Mouse (Mus musculus) stomach, embryonic 15.5 days (tissue): ENCODE results near the gene Ethe1. TPM values are rescaled to one million over a fixed set of nuclear protein-coding genes. Genes with fewer than 3 reads are reported as not detected.

Experiments used
- ATAC-seq: fragments of 200-750 bp; cut with Nextera tagmentation; 2 replicates; pipeline ENCODE4 v1.8.0; 2017; ENCODE audit warnings: low read depth, moderate number of reproducible peaks, moderate TSS enrichment; ENCODE audit not compliant: insufficient read depth, low FRiP score
- H3K27ac ChIP-seq: fragments of 300-500 bp; sonication (generic); 2 replicates; pipeline ENCODE4 v1.5.1; 2015; ENCODE audit warnings: mild to moderate bottlenecking, inconsistent platforms
- H3K27me3 ChIP-seq: fragments of 300-500 bp; sonication (generic); replicated peaks from 2 replicates; pipeline ENCODE4 v1.6.1; 2015; ENCODE audit warnings: inconsistent platforms
- H3K36me3 ChIP-seq: fragments of 300-500 bp; sonication (generic); 2 replicates; pipeline ENCODE4 v1.6.1; 2015; ENCODE audit warnings: inconsistent platforms
- H3K4me1 ChIP-seq: fragments of 300-500 bp; sonication (generic); 2 replicates; pipeline ENCODE4 v1.6.1; 2015; ENCODE audit warnings: inconsistent platforms
- H3K4me2 ChIP-seq: fragments of 300-500 bp; sonication (generic); 2 replicates; pipeline ENCODE4 v1.6.1; 2015; ENCODE audit warnings: mild to moderate bottlenecking, inconsistent platforms
- H3K4me3 ChIP-seq: fragments of 300-500 bp; sonication (generic); replicated peaks from 2 replicates; pipeline ENCODE4 v1.5.1; 2015; ENCODE audit warnings: inconsistent platforms
- H3K9ac ChIP-seq: fragments of 300-500 bp; sonication (generic); 2 replicates; pipeline ENCODE4 v1.6.1; 2015; ENCODE audit warnings: inconsistent platforms
- H3K9me3 ChIP-seq: fragments of 300-500 bp; sonication (generic); 2 replicates; pipeline ENCODE4 v1.6.1; 2016; ENCODE audit warnings: inconsistent platforms
- WGBS: fragments of 180-500 bp; shearing (Covaris S2); methylation state at CpG from one replicate; pipeline ENCODE4 v1.1.7; 2015; 5-methylcytosine and 5-hydroxymethylcytosine counted together
- polyA plus RNA-seq: library from polyadenylated mRNA; unstranded; fragments of >200 nt; fragmentation: Nextera tagmentation; extraction: Ambion mirVana; gene quantifications from 2 replicates; pipeline ENCODE4 v1.2.1, GENCODE M21; 2015

Ethe1 gene
- polyA plus RNA-seq, 1 experiment from 2014 or later = 37.1 TPM

DNA sequence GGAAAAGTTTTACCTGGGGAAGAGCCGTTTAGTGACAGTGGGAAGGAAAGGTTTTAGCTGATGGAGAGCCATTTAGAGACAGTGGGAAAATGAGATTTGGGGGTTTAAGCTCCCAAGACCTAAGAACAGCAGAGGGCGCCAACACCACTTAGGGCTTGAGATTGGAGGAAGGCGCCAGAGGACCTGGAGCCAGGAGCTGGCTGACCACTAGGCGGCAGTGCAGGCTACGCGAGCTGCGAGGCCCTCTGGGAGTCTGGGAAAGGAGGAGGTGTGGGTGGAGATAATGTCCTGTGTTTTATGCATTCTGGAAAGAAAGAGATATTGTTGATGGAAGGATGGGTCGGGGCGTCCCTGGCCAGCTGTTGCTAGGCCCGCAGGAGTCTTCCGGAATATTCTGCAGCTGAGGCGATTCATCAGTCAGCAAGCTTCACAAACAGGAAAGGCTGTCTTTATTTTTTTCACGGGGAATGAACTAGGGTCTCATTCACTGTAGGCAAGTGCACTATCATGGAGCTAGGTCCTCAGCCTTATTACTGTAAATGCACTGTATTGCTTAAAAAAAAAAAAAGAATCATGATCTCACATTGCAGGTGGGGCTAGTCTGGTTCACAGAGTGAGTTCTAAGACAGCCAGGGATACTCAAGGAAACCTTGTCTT lies 13.7 kb downstream of the Ethe1 start:
- H3K9me3 ChIP-seq = no peaks in the 10 kb centered on the region
- H3K36me3 ChIP-seq = no peaks in the 10 kb centered on the region
- ATAC-seq = peak; percentile 71; the same call in 1 of the 2 replicates
- peaks cover 3% of the 10 kb centered on the region; the same call in 1 of the 2 replicates for H3K4me1 ChIP-seq
- peak overlapping the region; percentile 42 for H3K4me2 ChIP-seq
- no peaks in the 10 kb centered on the region for H3K27me3 ChIP-seq
- no peak overlapping the region for H3K27ac ChIP-seq
- 4% methylated on average over 13 of the region's 13 CpGs for WGBS
- no peak overlapping the region for H3K4me3 ChIP-seq
- no peak overlapping the region for H3K9ac ChIP-seq

DNA sequence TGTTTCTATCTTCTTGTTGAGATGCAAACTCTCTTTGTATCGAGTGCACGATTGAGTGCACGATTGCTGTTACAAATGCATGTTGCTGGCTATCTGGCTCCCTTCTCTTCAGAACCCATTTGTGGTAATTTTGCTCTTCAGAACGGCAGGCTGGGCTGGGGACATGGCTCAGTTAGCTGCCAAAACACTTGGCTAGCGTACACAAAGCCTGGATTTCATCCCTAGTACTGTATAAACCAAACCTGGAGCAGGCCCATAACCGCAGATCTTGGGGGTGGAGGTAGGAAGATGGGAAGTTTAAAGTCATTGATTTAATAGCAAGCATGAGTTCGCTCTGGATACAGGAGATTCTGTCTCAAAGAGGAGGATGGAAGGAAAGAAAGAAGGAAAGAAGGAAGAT lies 18.2 kb downstream of the Ethe1 start:
- no peaks in the 10 kb centered on the region for H3K36me3 ChIP-seq
- no peaks in the 10 kb centered on the region for H3K9me3 ChIP-seq
- whole genome bisulfite sequencing = 74% methylated on average over 7 of the region's 7 CpGs
- ATAC-seq = no peak
- H3K4me2 ChIP-seq = no peak overlapping the region
- 0 out of 2 replicates have a peak, but pooled peaks cover 5% of the 10 kb centered on the region for H3K27me3 ChIP-seq
- peaks cover 9% of the 10 kb centered on the region for H3K4me1 ChIP-seq
- H3K9ac ChIP-seq = no peak overlapping the region
- H3K27ac ChIP-seq = no peak overlapping the region
- H3K4me3 ChIP-seq = no peak overlapping the region

DNA sequence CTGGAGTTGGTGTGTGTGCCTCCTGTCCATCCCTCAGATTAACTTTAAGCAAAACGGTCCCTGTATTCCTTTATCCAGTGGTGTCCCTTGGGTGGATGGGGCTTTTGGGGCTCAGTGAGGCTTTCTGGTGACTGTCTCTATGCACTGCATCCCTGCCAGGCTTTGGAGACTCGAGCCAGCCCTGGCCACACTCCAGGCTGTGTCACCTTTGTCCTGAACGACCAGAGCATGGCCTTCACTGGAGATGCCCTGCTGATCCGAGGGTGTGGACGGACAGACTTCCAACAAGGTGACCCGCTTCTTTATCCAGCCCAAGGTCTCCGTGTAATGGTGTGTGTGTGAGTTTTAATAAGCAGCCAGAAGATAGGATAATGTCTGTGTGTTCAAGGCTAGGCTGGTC lies 18.7 kb downstream of the Ethe1 start:
- ATAC-seq = no peak
- 85% methylated on average over 7 of the region's 7 CpGs for WGBS
- no peaks in the 10 kb centered on the region for H3K36me3 ChIP-seq
- H3K4me1 ChIP-seq = peaks cover 12% of the 10 kb centered on the region
- H3K27ac ChIP-seq = no peak overlapping the region
- H3K4me3 ChIP-seq = no peak overlapping the region
- peaks cover 5% of the 10 kb centered on the region; the same call in 1 of the 2 replicates for H3K27me3 ChIP-seq
- no peaks in the 10 kb centered on the region for H3K9me3 ChIP-seq
- H3K9ac ChIP-seq = no peak overlapping the region
- no peak overlapping the region for H3K4me2 ChIP-seq

DNA sequence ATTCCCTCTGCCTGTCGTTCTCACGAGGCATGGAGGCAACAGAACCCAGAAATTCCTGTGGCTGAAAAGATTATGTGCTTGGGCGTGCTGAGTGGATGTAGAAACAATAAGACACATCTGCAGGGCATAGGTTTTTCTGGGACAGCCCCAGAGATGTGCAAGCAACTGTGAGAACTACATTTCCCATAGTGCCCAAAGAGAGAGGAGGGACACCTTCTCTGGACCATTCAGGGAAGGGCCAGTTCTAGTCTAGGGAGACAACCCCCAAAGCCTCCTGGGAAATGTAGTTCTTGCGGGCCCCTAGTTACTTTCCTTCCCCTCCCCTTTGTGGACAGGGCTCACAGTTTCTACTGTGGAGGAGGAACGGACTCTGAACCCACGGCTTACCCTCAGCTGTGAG lies 20.7 kb downstream of the Ethe1 start:
- ATAC-seq = peak; percentile 72
- no peak overlapping the region for H3K4me3 ChIP-seq
- H3K4me2 ChIP-seq = no peak overlapping the region
- no peaks in the 10 kb centered on the region for H3K36me3 ChIP-seq
- no peaks in the 10 kb centered on the region for H3K9me3 ChIP-seq
- H3K27ac ChIP-seq = no peak overlapping the region
- peaks cover 21% of the 10 kb centered on the region; the same call in 1 of the 2 replicates for H3K27me3 ChIP-seq
- WGBS = 51% methylated on average over 6 of the region's 6 CpGs
- no peak overlapping the region for H3K9ac ChIP-seq
- H3K4me1 ChIP-seq = peaks cover 18% of the 10 kb centered on the region

DNA sequence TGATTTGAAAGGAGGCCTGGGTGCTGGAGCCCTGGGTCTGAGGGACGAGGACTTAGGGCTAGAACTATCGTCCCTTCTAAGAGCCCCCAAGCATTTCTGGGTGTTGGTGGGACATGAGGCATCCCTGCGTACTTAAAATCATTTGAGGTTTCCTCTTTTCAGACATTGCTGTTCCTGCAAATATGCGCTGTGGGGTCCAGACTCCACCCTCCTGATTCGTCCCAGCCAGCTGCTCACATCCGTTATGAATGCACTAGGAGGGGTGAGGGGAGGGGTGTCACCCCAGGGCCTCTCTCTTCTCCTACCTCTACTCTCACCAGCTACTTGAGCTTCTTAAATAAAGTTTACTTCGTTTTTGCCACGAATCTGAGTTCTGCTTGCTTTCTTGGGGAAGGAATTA lies 21.2 kb downstream of the Ethe1 start:
- Histone ChIP-seq H3K4me2 (no peak overlapping the region), H3K27me3 (peaks cover 21% of the 10 kb centered on the region; the same call in 1 of the 2 replicates), H3K4me3 (no peak overlapping the region), H3K4me1 (peaks cover 18% of the 10 kb centered on the region), H3K9ac (no peak overlapping the region), H3K36me3 (no peaks in the 10 kb centered on the region), H3K9me3 (no peaks in the 10 kb centered on the region), H3K27ac (no peak overlapping the region)
- ATAC-seq = no peak
- 70% methylated on average over 8 of the region's 8 CpGs for WGBS

DNA sequence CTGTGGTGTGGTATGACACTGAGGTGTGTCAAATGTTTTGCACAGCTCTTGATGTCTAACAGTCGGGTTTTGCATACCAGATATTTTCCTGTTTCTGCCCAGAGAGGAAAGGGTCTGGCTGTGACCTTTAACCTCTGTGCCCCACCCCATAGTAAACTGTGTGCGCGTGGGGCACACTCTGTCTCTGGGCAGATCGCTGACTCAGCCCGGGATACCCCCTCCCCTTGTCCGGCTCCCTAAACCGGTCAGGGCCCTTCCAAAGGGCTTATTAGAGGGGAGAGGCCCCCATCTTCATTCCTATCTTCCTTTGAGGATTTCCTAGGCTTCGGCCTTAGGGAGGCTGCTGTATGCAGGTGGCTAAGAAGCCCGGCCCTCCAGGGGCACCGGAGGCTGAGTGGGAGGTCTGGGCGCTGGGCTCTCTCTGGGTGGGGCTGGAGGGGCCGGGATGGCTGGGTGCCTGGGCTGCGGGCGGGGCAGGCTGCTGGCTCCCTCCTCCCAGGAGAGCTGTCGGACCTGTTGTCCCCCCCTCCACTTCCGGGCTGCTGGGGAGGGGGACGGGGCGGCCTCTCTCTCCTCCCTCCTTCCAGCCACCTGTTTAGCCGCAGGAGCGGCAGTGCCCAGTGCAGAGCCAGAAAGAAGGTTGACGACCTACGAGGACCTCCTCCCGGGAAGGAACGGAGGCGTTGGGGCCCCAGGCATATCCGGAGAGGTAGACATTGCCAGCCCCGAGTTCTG lies 23.0 kb downstream of the Ethe1 start, which contains the start of gene Phldb3:
TSS of gene Phldb3 (plus strand) at position 620 of the 735 bp plus-strand sequence.
- Histone ChIP-seq H3K9me3 (no peaks in the 10 kb centered on the region), H3K4me1 (peaks cover 18% of the 10 kb centered on the region), H3K4me2 (peak within 1 kb of the TSS; percentile 92), H3K27me3 (peaks cover 21% of the 10 kb centered on the region; the same call in 1 of the 2 replicates), H3K9ac (peak within 1 kb of the TSS; percentile 50; the same call in 1 of the 2 replicates), H3K36me3 (no peaks in the 10 kb centered on the region), H3K27ac (peak within 1 kb of the TSS; percentile 90), H3K4me3 (peak within 1 kb of the TSS; percentile 60)
- WGBS = 4% methylated on average over 24 of the region's 27 CpGs
- ATAC-seq = peak; percentile 68

DNA sequence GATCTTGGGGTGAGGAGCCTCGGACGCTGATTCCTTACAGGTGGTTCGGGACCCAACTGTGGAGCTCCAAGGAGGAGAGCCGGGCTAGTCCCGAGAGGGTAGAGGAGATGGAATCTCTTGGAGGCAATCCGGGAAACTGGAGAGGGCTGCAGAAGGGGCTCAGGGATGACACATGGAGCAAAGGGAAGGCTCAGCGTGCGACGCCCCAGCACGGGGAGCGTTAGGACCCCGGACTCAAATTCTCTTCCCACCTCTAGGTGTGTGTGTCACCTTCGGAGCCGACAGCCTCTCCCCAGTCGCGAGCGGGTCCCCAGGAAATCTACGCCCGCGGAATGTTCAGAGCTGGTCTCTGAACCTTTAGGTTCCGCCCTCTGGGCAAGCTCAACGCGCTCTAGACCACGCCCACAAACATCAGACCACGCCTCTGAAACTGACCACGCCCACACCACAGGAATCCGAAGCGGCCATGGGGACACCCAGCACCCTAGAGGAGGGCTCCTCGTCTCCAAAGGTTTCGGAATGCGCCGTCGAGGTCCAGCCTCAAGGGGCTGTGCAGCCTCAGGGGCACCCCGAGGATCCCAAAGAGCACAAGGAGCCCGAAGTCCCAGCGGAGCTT lies 23.6 kb downstream of the Ethe1 start:
- Histone ChIP-seq H3K9me3 (no peaks in the 10 kb centered on the region), H3K36me3 (no peaks in the 10 kb centered on the region), H3K4me3 (peak overlapping the region; percentile 60), H3K9ac (peak overlapping the region; percentile 50; the same call in 1 of the 2 replicates), H3K27ac (peak overlapping the region; percentile 90), H3K4me1 (peaks cover 18% of the 10 kb centered on the region), H3K4me2 (peak overlapping the region; percentile 92), H3K27me3 (peaks cover 21% of the 10 kb centered on the region; the same call in 1 of the 2 replicates)
- peak; percentile 73 for ATAC-seq
- under 1% methylated on average over 36 of the region's 36 CpGs for WGBS

DNA sequence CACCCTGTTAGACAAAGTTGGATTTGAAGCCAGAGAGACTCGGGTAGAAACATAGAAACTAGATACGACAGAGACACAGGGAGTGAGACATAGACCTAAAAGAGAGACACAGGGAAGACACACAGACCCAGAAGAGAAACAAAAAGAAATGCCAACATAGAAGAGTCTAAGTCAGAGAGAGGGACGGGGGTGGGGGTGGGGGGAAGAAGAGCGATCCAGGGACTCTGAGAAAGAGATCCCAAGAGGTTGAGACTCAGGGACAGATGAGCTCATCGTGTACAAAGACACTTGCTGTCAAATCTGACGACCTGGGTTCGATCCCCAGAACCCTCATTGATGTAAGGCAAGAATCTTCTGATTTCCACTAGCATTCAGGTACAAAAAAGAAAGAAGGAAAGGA lies 24.4 kb downstream of the Ethe1 start:
- no peak overlapping the region for H3K27ac ChIP-seq
- H3K9ac ChIP-seq = no peak overlapping the region; the same call in 1 of the 2 replicates
- peaks cover 18% of the 10 kb centered on the region for H3K4me1 ChIP-seq
- H3K4me3 ChIP-seq = peak overlapping the region; percentile 60
- peaks cover 21% of the 10 kb centered on the region; the same call in 1 of the 2 replicates for H3K27me3 ChIP-seq
- no peak for ATAC-seq
- H3K4me2 ChIP-seq = peak overlapping the region; percentile 92
- no peaks in the 10 kb centered on the region for H3K36me3 ChIP-seq
- no peaks in the 10 kb centered on the region for H3K9me3 ChIP-seq
- 13% methylated on average over 7 of the region's 7 CpGs for WGBS

DNA sequence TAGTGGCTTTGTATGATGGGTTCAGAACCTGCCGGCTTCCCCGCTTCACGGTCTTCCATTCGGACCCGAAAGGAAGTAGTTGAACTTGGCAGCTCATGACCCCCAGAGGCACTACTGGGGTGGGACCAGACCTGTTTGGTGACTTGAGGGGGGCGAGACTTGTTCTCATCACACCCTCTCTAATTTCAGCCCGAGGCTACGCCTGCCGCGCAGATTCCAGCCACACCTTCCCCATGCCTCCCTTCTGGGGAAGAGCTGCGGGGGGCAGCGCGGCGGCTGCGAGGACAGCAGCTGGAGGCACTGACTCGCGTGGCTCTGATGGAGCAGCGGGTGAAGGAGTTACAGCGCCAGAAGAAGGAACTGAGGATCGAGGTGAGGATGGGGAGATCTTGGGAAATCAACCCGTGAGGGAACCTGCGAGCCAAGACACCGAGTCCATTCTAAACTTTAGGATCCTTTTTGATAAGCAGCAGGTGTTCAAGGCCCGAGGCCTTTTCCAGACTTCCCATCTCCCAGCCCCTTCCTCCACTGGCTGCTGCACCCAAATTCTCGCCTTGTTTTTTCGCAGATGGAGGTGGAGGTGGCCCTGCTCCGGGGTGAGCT lies 25.1 kb downstream of the Ethe1 start:
- WGBS = 4% methylated on average over 27 of the region's 27 CpGs
- Histone ChIP-seq H3K4me2 (peak overlapping the region; percentile 47), H3K9me3 (no peaks in the 10 kb centered on the region), H3K27ac (no peak overlapping the region), H3K27me3 (peaks cover 21% of the 10 kb centered on the region; the same call in 1 of the 2 replicates), H3K36me3 (no peaks in the 10 kb centered on the region), H3K9ac (no peak overlapping the region), H3K4me3 (peak overlapping the region; percentile 24), H3K4me1 (peaks cover 18% of the 10 kb centered on the region)
- ATAC-seq = no peak

DNA sequence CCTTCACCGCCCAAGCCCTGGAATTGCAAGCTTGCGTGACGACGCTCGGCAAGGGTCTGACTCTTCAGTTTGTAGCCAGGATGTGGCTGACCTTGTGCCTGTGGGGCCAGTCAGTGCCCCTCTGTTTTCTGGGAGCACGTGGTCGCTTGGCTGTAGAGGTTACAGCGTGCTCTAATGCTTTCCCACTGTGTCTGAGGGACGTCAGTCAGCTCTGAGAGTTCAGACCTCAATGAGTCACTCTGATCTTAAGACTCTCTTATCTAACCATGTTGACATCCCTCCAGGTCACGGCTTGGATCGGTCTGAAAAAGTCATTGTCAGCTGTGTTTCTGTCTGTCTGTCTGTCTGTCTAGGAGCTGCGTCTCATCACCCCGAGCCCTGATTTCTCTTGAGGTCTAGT lies 27.5 kb downstream of the Ethe1 start:
- Histone ChIP-seq H3K27ac (no peak overlapping the region), H3K27me3 (peaks cover 21% of the 10 kb centered on the region; the same call in 1 of the 2 replicates), H3K4me3 (no peak overlapping the region), H3K36me3 (no peaks in the 10 kb centered on the region; the same call in 1 of the 2 replicates), H3K4me2 (no peak overlapping the region), H3K9ac (no peak overlapping the region), H3K4me1 (peaks cover 18% of the 10 kb centered on the region), H3K9me3 (no peaks in the 10 kb centered on the region)
- WGBS = 67% methylated on average over 13 of the region's 13 CpGs
- ATAC-seq = no peak

DNA sequence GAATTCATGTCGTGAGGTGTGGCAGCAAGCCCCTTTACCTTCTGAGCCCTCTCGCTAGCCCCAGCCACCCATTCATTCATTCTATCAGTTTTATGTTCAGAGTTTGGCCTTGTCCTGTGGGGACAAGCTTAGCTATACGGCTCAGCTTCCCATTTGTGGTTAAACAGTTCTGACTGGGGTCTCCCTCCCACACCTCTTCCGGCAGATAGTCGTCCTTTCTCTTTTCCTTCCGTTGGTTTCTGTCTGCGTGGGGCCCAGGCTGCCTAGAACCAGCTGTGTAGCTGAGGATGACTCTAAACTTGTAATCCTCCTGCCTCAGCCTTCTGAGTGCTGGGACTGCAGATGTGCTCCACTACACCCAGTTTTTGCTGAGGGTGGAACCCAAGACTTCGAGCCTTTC lies 30.4 kb downstream of the Ethe1 start:
- no peak overlapping the region for H3K9ac ChIP-seq
- no peak for ATAC-seq
- no peak overlapping the region for H3K27ac ChIP-seq
- WGBS = 70% methylated on average over 8 of the region's 8 CpGs
- no peaks in the 10 kb centered on the region for H3K9me3 ChIP-seq
- peaks cover under 1% of the 10 kb centered on the region; the same call in 1 of the 2 replicates for H3K4me1 ChIP-seq
- no peak overlapping the region for H3K4me2 ChIP-seq
- H3K4me3 ChIP-seq = no peak overlapping the region
- H3K27me3 ChIP-seq = 0 out of 2 replicates have a peak, but pooled peaks cover 2% of the 10 kb centered on the region
- peaks cover 4% of the 10 kb centered on the region; the same call in 1 of the 2 replicates for H3K36me3 ChIP-seq
